ENCODE assay signal across 9 mouse cellular contexts in genomic region chr3:51482781-51483180, GRCm38 (mm10). TPM values are rescaled to one million over a fixed set of nuclear protein-coding genes. Genes with fewer than 3 reads are reported as not detected.
DNase-seq lines count a peak whose midpoint lies in the region; ATAC-seq lines count a peak whose summit lies in the region.
"Had no signal": no experiment of that assay in that cellular context is flagged by ENCODE, and none has a peak within 500 bp of the region (broad histone marks: within the 10 kb centered on the region; RNA-seq: fewer than 3 reads in every experiment).

No protein-coding gene starts in this region.

- WGBS in kidney, embryonic 15.5 days: 67% methylated on average over 3 of the region's 3 CpGs
- WGBS in embryonic facial prominence, embryonic 13.5 days: 69% methylated on average over 3 of the region's 3 CpGs
- WGBS in intestine, embryonic 15.5 days: 64% methylated on average over 3 of the region's 3 CpGs

- peak overlapping the region; percentile 93 for H3K4me3 ChIP-seq in kidney, embryonic 15.5 days (replicated peaks)
- peak overlapping the region; percentile 84 for H3K4me3 ChIP-seq in embryonic facial prominence, embryonic 13.5 days
- H3K4me3 ChIP-seq in intestine, embryonic 15.5 days (replicated peaks): no peak overlapping the region

- H3K27ac ChIP-seq in kidney, embryonic 15.5 days: peak overlapping the region; percentile 97
- peak overlapping the region; percentile 95; the same call in 1 of the 2 replicates for H3K27ac ChIP-seq in embryonic facial prominence, embryonic 13.5 days
- 0 out of 2 replicates have a peak overlapping the region, but pooled peaks have one; percentile 90 for H3K27ac ChIP-seq in intestine, embryonic 15.5 days

- H3K9me3 ChIP-seq in kidney, embryonic 15.5 days (replicated peaks): no peaks in the 10 kb centered on the region
- no peaks in the 10 kb centered on the region for H3K9me3 ChIP-seq in embryonic facial prominence, embryonic 13.5 days
- H3K9me3 ChIP-seq in intestine, embryonic 15.5 days: no peaks in the 10 kb centered on the region

- peaks cover 4% of the 10 kb centered on the region; the same call in 1 of the 2 replicates for H3K36me3 ChIP-seq in kidney, embryonic 15.5 days
- peaks cover 5% of the 10 kb centered on the region; the same call in 1 of the 2 replicates for H3K36me3 ChIP-seq in embryonic facial prominence, embryonic 13.5 days
- H3K36me3 ChIP-seq in intestine, embryonic 15.5 days: no peaks in the 10 kb centered on the region

- H3K9ac ChIP-seq in kidney, embryonic 15.5 days: peak overlapping the region; percentile 84
- peak overlapping the region; percentile 92; the same call in 1 of the 2 replicates for H3K9ac ChIP-seq in embryonic facial prominence, embryonic 13.5 days
- no peak overlapping the region for H3K9ac ChIP-seq in intestine, embryonic 15.5 days

- H3K27me3 ChIP-seq in kidney, embryonic 15.5 days: no peaks in the 10 kb centered on the region
- H3K27me3 ChIP-seq in embryonic facial prominence, embryonic 13.5 days: no peaks in the 10 kb centered on the region
- no peaks in the 10 kb centered on the region for H3K27me3 ChIP-seq in intestine, embryonic 15.5 days (replicated peaks)

- DNase-seq in kidney, postnatal 36 days: no peak
- peak; percentile 22 for DNase-seq in naive thymus-derived CD4-positive, alpha-beta T cell, adult 2 months (ENCODE audit: low read depth)
- no peak for DNase-seq in ovary, postnatal 10 days (ENCODE audit: low spot score)
- no peak for DNase-seq in spleen, postnatal 36 days (ENCODE audit: low spot score in 2 of 2)
- DNase-seq in cerebellum, adult 8-10 months: no peak
- DNase-seq: embryo, embryonic 11 days had no signal

- H3K4me1 ChIP-seq in kidney, embryonic 15.5 days: peaks cover 25% of the 10 kb centered on the region
- peaks cover 22% of the 10 kb centered on the region for H3K4me1 ChIP-seq in embryonic facial prominence, embryonic 13.5 days
- H3K4me1 ChIP-seq in intestine, embryonic 15.5 days (replicated peaks): peaks cover 11% of the 10 kb centered on the region; the same call in 1 of the 2 replicates

- peak overlapping the region; percentile 85 for H3K4me2 ChIP-seq in kidney, embryonic 15.5 days
- peak overlapping the region; percentile 76 for H3K4me2 ChIP-seq in embryonic facial prominence, embryonic 13.5 days
- peak overlapping the region; percentile 78 for H3K4me2 ChIP-seq in intestine, embryonic 15.5 days (replicated peaks)

- no peak for ATAC-seq in kidney, embryonic 15.5 days (replicated peaks; ENCODE audit: low FRiP score)
- no peak for ATAC-seq in embryonic facial prominence, embryonic 13.5 days (ENCODE audit: insufficient number of reproducible peaks, insufficient read depth, low FRiP score, low TSS enrichment, low read depth)
- no peak for ATAC-seq in intestine, embryonic 15.5 days

RNA-seq across cellular contexts. Expression of gene Rab33b, which starts 0.9 kb away (rescaled TPM):
- 20.0 and 20.1 TPM in 2 replicates for polyA plus RNA-seq in kidney, embryonic 15.5 days (2015; fragmentation: Nextera tagmentation; extraction: Ambion mirVana)
- polyA plus RNA-seq in embryonic facial prominence, embryonic 13.5 days (2015; fragmentation: Nextera tagmentation; extraction: Ambion mirVana): 26.7 and 27.3 TPM in 2 replicates
- polyA plus RNA-seq in intestine, embryonic 15.5 days (2015; fragmentation: Nextera tagmentation; extraction: Ambion mirVana): 22.0 and 23.4 TPM in 2 replicates
